Comparison of ENCODE assay signal across 10 mouse cellular contexts in the genomic region with DNA sequence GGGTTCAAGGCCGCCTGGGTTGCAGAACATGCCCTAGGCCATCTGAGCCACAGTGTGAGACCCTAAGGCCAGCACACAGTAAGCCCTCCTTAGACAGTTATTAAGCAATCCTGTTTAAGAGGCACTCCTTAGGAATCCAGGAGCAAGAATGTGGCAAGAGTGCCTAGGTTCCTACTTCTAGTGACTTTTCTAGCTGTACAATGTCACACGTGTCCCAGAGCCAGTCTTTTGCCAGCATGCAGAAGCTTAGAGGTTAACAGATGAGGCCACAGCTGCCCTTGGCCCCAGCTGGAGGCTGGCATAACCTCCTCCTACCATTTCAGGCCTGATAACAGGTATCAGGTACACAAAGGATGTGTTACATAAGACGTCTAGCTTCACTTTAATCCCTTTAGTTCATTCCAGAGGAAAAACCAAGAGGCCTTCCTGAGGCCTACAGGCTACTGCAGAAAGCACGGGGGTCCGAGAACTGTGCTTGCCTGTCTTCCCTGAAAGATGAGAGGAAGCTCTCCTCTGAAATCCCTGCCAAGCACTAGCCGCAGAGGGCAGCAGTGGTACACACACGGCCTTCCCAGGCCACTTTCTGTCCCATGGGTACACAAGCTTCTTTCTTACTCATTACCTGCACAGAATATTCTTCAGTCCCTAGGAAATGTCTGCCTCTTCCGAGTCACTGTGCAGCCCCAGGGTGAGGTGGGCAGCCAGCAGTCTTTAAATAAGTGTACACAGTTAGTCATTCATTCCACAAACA. TPM values are rescaled to one million over a fixed set of nuclear protein-coding genes. Genes with fewer than 3 reads are reported as not detected.
A peak's percentile ranks its signal among the peaks of the same experiment; 100 is the strongest.
DNase-seq lines count a peak whose midpoint lies in the region; ATAC-seq and TF ChIP-seq lines count a peak whose summit lies in the region.
"Had no signal": no experiment of that assay in that cellular context is flagged by ENCODE, and none has a peak within 500 bp of the region (broad histone marks: within the 10 kb centered on the region; RNA-seq: fewer than 3 reads in every experiment).

No protein-coding gene starts in this region.

- H3K4me1 ChIP-seq in kidney, adult 2 months (ENCODE audit: control insufficient read depth, insufficient read depth, low read length), result peaks cover 16% of the 10 kb centered on the region
- peaks cover 5 to 17% of the 10 kb centered on the region in 2 experiments for H3K4me1 ChIP-seq in liver, embryonic 14.5 days (replicated peaks; ENCODE audit: control insufficient read depth in 2 of 2, insufficient read depth in 2 of 2, low read length in 1 of 2)
- H3K4me1 ChIP-seq: neural tube, embryonic 13.5 days had no signal

- no peak overlapping the region for H3K4me3 ChIP-seq in kidney, adult 2 months (ENCODE audit: insufficient read depth, low read depth, low read length)
- no peak overlapping the region for H3K4me3 ChIP-seq in liver, embryonic 14.5 days (ENCODE audit: insufficient read depth in 1 of 2, low read depth in 2 of 2, low read length in 2 of 2)
- H3K4me3 ChIP-seq: neural tube, embryonic 13.5 days had no signal

- no peaks in the 10 kb centered on the region for H3K36me3 ChIP-seq in kidney, adult 2 months (ENCODE audit: control insufficient read depth, insufficient read depth, low read length)
- no peaks in the 10 kb centered on the region; the same call in 1 of the 2 replicates for H3K36me3 ChIP-seq in liver, embryonic 14.5 days (replicated peaks; ENCODE audit: control insufficient read depth, insufficient read depth, low read depth)
- H3K36me3 ChIP-seq: neural tube, embryonic 13.5 days had no signal

- TF ChIP-seq EP300 in liver, embryonic 14.5 days (IDR thresholded peaks at IDR 0.05; ENCODE audit: low read depth), result no peak

- H3K9me3 ChIP-seq in liver, embryonic 14.5 days (ENCODE audit: control insufficient read depth, low read length), result no peaks in the 10 kb centered on the region
- H3K9me3 ChIP-seq: neural tube, embryonic 13.5 days had no signal

- peak overlapping the region; percentile 6; the same call in 1 of the 2 replicates for H3K27ac ChIP-seq in kidney, adult 2 months (ENCODE audit: insufficient read depth, low read depth, low read length)
- H3K27ac ChIP-seq in liver, embryonic 14.5 days, result no peak overlapping the region
- H3K27ac ChIP-seq: neural tube, embryonic 13.5 days had no signal

- ATAC-seq in liver, embryonic 14.5 days (ENCODE audit: insufficient read depth), result no peak

- no peak for DNase-seq in kidney, adult 2 months
- no peak for DNase-seq in kidney, adult 8-10 months
- DNase-seq in 3134 (ENCODE audit: extremely low read depth, insufficient read length, low spot score) (peak; percentile 43), 3T3-L1 (ENCODE audit: low read depth, low spot score) (peak; percentile 56)
- DNase-seq in liver, embryonic 14.5 days (ENCODE audit: low read depth in 3 of 3, low spot score in 3 of 3), result no peak
- no peak for DNase-seq in urinary bladder, postnatal 25 days (ENCODE audit: low spot score)
- DNase-seq in adrenal gland, postnatal 10 days, result no peak
- DNase-seq in ovary, postnatal 10 days (ENCODE audit: low spot score), result no peak
- DNase-seq: gastrocnemius, postnatal 36 days had no signal

- WGBS in kidney, adult 2 months, result 54% methylated on average over 8 of the region's 8 CpGs
- 70% methylated on average over 8 of the region's 8 CpGs for WGBS in liver, embryonic 14.5 days (ENCODE audit: insufficient replicate concordance)

- H3K27me3 ChIP-seq in kidney, adult 2 months (replicated peaks; ENCODE audit: control insufficient read depth, insufficient read depth, low read length), result no peaks in the 10 kb centered on the region
- no peaks in the 10 kb centered on the region for H3K27me3 ChIP-seq in liver, embryonic 14.5 days (ENCODE audit: control insufficient read depth, insufficient read depth, low read length)
- H3K27me3 ChIP-seq: neural tube, embryonic 13.5 days had no signal

- H3K9ac ChIP-seq in liver, embryonic 14.5 days (replicated peaks), result no peak overlapping the region
- H3K9ac ChIP-seq: neural tube, embryonic 13.5 days had no signal

- TF ChIP-seq POLR2A in kidney, adult 2 months (IDR thresholded peaks at IDR 0.05; ENCODE audit: low read depth, low read length), result no peak

- TF ChIP-seq CTCF in kidney, adult 2 months (conservative IDR thresholded peaks at IDR 0.05; ENCODE audit: insufficient read depth, insufficient read length, low read depth, low read length), result peak; percentile 59
- peak; percentile 28; the same call in 1 of the 2 replicates for TF ChIP-seq CTCF in liver, embryonic 14.5 days (IDR thresholded peaks at IDR 0.05; ENCODE audit: low read depth)

- H3K4me2 ChIP-seq in liver, embryonic 14.5 days (ENCODE audit: low read depth), result no peak overlapping the region
- H3K4me2 ChIP-seq: neural tube, embryonic 13.5 days had no signal

RNA-seq across cellular contexts. Expression of a gene that starts 55.5 kb away (rescaled TPM):
- polyA plus RNA-seq in kidney, adult 2 months (2012; rRNA removed), result 116 and 126 TPM in 2 replicates
- polyA plus RNA-seq in liver, embryonic 14.5 days (2012; rRNA removed), result 30.1 and 39.7 TPM in 2 replicates
- 32.8 and 37.6 TPM in 2 replicates for polyA plus RNA-seq in liver, embryonic 14.5 days (2014; fragmentation: Nextera tagmentation; extraction: Ambion mirVana)
- 10 to 100 TPM; 69.9 to 76.3 TPM for total RNA-seq in adrenal gland, postnatal 10 days (2021)

RNA-seq across cellular contexts. Expression of a gene that starts 58.8 kb away (rescaled TPM):
- polyA plus RNA-seq in kidney, adult 2 months (2012; rRNA removed), result 21.4 and 26.5 TPM in 2 replicates
- polyA plus RNA-seq in liver, embryonic 14.5 days (2012; rRNA removed), result 10.1 and 10.9 TPM in 2 replicates
- polyA plus RNA-seq in liver, embryonic 14.5 days (2014; fragmentation: Nextera tagmentation; extraction: Ambion mirVana), result 15.3 and 16.6 TPM in 2 replicates
- total RNA-seq in adrenal gland, postnatal 10 days (2021), result 10 to 100 TPM; 24.0 to 24.7 TPM

Comparison
In these comparisons a context has a peak if more than half of its experiments do, and no peak if none do; other contexts are left out.
1. DNase-seq: peak in 3134 (single experiment) and 3T3-L1 (single experiment); none in kidney, adult 2 months (single experiment), kidney, adult 8-10 months (0 of 2), liver, embryonic 14.5 days (0 of 3), urinary bladder, postnatal 25 days (single experiment), adrenal gland, postnatal 10 days (single experiment) and ovary, postnatal 10 days (single experiment).